Mouse (Mus musculus): ENCODE measurements around the gene Rps23. TPM values are rescaled to one million over a fixed set of nuclear protein-coding genes. Genes with fewer than 3 reads are reported as not detected.
"Not testable (repeated sequence)": the region's sequence is repeated elsewhere in the genome, so short reads cannot be mapped to it uniquely, and the experiment has no call there.

Gene Rps23
- polyA plus RNA-seq, 1 experiment: 333 TPM

DNA sequence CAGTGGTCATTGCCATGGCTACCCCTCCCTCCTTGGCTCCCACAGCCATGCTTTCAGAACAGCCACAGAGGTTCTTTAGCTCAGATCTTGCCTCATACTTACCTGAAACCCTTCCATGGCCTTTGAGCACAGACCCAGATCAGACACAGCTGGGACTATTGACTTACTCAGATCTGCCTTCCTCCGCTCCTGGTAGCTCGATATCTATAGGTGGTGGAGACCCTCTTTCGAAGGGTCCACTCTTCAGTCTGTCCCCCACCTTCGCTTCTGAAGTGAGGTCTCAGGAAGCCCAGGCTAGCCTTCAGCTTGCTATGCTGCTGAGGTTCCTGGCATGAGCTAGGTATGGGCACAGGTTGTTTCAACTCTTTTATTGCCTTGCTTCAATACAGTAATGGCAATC, 8.0 kb upstream of the Rps23 start:
- TF ChIP-seq POLR2A (IDR thresholded peaks at IDR 0.05; ENCODE audit: control insufficient read depth, extremely low read depth, insufficient read depth, low read length, poor library complexity): no peak
- no peak for TF ChIP-seq CTCF (IDR thresholded peaks at IDR 0.05; ENCODE audit: borderline replicate concordance, control insufficient read depth, extremely low read depth, insufficient read depth, low read length, poor library complexity)
- H3K36me3 ChIP-seq (ENCODE audit: control insufficient read depth, insufficient read depth, low read length): no peaks in the 10 kb centered on the region
- no peak overlapping the region for H3K27ac ChIP-seq (ENCODE audit: control insufficient read depth, insufficient read depth, low read length)
- no peaks in the 10 kb centered on the region for H3K27me3 ChIP-seq (ENCODE audit: control insufficient read depth, insufficient read depth, low read length)
- 93% methylated on average over 4 of the region's 4 CpGs for WGBS
- no peak overlapping the region for H3K4me3 ChIP-seq (ENCODE audit: control insufficient read depth, insufficient read depth, low read length)
- H3K4me1 ChIP-seq (replicated peaks; ENCODE audit: control insufficient read depth, insufficient read depth, low read length): no peaks in the 10 kb centered on the region
- no peak for DNase-seq

DNA sequence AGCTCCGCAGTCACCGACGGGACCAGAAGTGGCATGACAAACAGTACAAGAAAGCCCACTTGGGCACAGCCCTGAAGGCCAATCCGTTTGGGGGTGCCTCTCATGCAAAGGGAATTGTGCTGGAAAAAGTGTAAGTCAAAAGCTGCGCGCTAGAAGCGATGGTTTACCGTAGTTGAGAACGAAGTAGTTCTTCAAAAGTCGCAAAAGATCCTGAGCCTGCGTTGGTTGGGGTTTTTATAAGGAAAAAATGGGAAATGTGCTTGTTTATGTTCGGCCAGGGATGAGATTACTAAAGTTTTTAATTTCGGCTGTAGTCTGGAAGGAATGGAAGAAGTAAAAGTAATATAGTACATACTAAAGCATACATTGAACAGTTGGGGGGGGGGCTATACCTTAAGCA, 859 bp downstream of the Rps23 start:
- Histone ChIP-seq H3K36me3 (ENCODE audit: control insufficient read depth, insufficient read depth, low read length) (peaks cover 27% of the 10 kb centered on the region), H3K4me3 (ENCODE audit: control insufficient read depth, insufficient read depth, low read length) (peak overlapping the region; percentile 71), H3K27ac (ENCODE audit: control insufficient read depth, insufficient read depth, low read length) (peak overlapping the region; percentile 28; the same call in 1 of the 2 replicates)
- WGBS: under 1% methylated on average over 13 of the region's 13 CpGs
- H3K4me1 ChIP-seq (replicated peaks; ENCODE audit: control insufficient read depth, insufficient read depth, low read length); DNase-seq; H3K27me3 ChIP-seq (ENCODE audit: control insufficient read depth, insufficient read depth, low read length): not testable (repeated sequence)

- Histone ChIP-seq H3K36me3 (ENCODE audit: control insufficient read depth, insufficient read depth, low read length) (peaks cover 29% of the 10 kb centered on the region), H3K4me1 (replicated peaks; ENCODE audit: control insufficient read depth, insufficient read depth, low read length) (no peaks in the 10 kb centered on the region), H3K4me3 (ENCODE audit: control insufficient read depth, insufficient read depth, low read length) (no peak overlapping the region), H3K27ac (ENCODE audit: control insufficient read depth, insufficient read depth, low read length) (no peak overlapping the region), H3K27me3 (ENCODE audit: control insufficient read depth, insufficient read depth, low read length) (no peaks in the 10 kb centered on the region)
- DNase-seq: no peak
- WGBS: 46% methylated on average over 9 of the region's 9 CpGs
- no peak for TF ChIP-seq CTCF (IDR thresholded peaks at IDR 0.05; ENCODE audit: borderline replicate concordance, control insufficient read depth, extremely low read depth, insufficient read depth, low read length, poor library complexity)
- TF ChIP-seq POLR2A (IDR thresholded peaks at IDR 0.05; ENCODE audit: control insufficient read depth, extremely low read depth, insufficient read depth, low read length, poor library complexity): no peak
Observed at GRCm38 (mm10) chr13:90924072-90924471, 1.3 kb downstream of the Rps23 start.

- no peaks in the 10 kb centered on the region for H3K4me1 ChIP-seq (replicated peaks; ENCODE audit: control insufficient read depth, insufficient read depth, low read length)
- no peak for DNase-seq
- WGBS: 95% methylated on average over 5 of the region's 5 CpGs
- H3K27me3 ChIP-seq (ENCODE audit: control insufficient read depth, insufficient read depth, low read length): no peaks in the 10 kb centered on the region
- peaks cover 29% of the 10 kb centered on the region for H3K36me3 ChIP-seq (ENCODE audit: control insufficient read depth, insufficient read depth, low read length)
- TF ChIP-seq CTCF (IDR thresholded peaks at IDR 0.05; ENCODE audit: borderline replicate concordance, control insufficient read depth, extremely low read depth, insufficient read depth, low read length, poor library complexity) (no peak), POLR2A (IDR thresholded peaks at IDR 0.05; ENCODE audit: control insufficient read depth, extremely low read depth, insufficient read depth, low read length, poor library complexity) (no peak)
- H3K4me3 ChIP-seq (ENCODE audit: control insufficient read depth, insufficient read depth, low read length): no peak overlapping the region
- no peak overlapping the region for H3K27ac ChIP-seq (ENCODE audit: control insufficient read depth, insufficient read depth, low read length)
Observed at GRCm38 (mm10) chr13:90925191-90925590, 2.4 kb downstream of the Rps23 start.

GRCm38 (mm10) chr13:90926125-90926765, 3.5 kb downstream of the Rps23 start:
- H3K4me3 ChIP-seq (ENCODE audit: control insufficient read depth, insufficient read depth, low read length): no peak overlapping the region
- no peak overlapping the region for H3K27ac ChIP-seq (ENCODE audit: control insufficient read depth, insufficient read depth, low read length)
- H3K4me1 ChIP-seq (replicated peaks; ENCODE audit: control insufficient read depth, insufficient read depth, low read length): no peaks in the 10 kb centered on the region
- TF ChIP-seq CTCF (IDR thresholded peaks at IDR 0.05; ENCODE audit: borderline replicate concordance, control insufficient read depth, extremely low read depth, insufficient read depth, low read length, poor library complexity): no peak
- TF ChIP-seq POLR2A (IDR thresholded peaks at IDR 0.05; ENCODE audit: control insufficient read depth, extremely low read depth, insufficient read depth, low read length, poor library complexity): no peak
- WGBS: 91% methylated on average over 7 of the region's 7 CpGs
- peaks cover 29% of the 10 kb centered on the region for H3K36me3 ChIP-seq (ENCODE audit: control insufficient read depth, insufficient read depth, low read length)
- no peaks in the 10 kb centered on the region for H3K27me3 ChIP-seq (ENCODE audit: control insufficient read depth, insufficient read depth, low read length)
- DNase-seq: no peak

DNA sequence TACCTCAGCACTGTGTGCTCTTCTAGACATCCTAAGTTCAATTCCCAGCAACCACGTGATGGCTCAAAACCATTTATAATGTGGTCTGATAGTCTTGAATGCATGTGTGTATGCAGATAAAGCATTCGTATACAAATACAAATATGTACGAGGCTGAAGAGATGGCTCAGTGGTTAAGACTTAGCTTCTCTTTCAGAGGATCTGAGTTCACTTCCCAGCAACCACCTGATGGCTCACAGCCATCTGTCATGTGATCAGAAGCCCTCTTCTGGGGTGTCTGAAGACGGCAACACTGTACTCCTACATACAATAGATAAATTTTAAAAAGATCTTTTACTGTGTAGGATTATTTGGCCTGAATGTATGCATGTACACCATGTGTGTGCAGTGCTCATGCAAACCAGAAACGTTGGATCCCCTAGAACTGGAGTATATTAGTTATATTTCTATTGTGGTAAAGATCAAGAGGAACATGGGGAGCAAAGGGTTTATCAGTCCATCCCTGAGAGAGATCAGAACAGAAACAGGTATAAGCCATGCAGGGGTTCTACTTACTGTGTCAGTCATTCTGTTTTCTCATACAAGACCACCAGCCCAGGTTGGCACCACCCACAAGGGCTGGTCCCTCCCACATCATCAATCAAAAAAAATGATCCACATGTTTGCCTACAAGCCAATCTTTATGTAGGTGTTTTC, 4.3 kb downstream of the Rps23 start:
- H3K4me3 ChIP-seq (ENCODE audit: control insufficient read depth, insufficient read depth, low read length): no peak overlapping the region
- H3K27me3 ChIP-seq (ENCODE audit: control insufficient read depth, insufficient read depth, low read length): no peaks in the 10 kb centered on the region
- H3K4me1 ChIP-seq (replicated peaks; ENCODE audit: control insufficient read depth, insufficient read depth, low read length): no peaks in the 10 kb centered on the region
- H3K27ac ChIP-seq (ENCODE audit: control insufficient read depth, insufficient read depth, low read length): no peak overlapping the region
- WGBS: 76% methylated on average over 5 of the region's 5 CpGs
- TF ChIP-seq POLR2A (IDR thresholded peaks at IDR 0.05; ENCODE audit: control insufficient read depth, extremely low read depth, insufficient read depth, low read length, poor library complexity) (no peak), CTCF (IDR thresholded peaks at IDR 0.05; ENCODE audit: borderline replicate concordance, control insufficient read depth, extremely low read depth, insufficient read depth, low read length, poor library complexity) (no peak)
- DNase-seq: no peak
- peaks cover 29% of the 10 kb centered on the region for H3K36me3 ChIP-seq (ENCODE audit: control insufficient read depth, insufficient read depth, low read length)

GRCm38 (mm10) chr13:90928266-90928665, 5.5 kb downstream of the Rps23 start:
- H3K36me3 ChIP-seq (ENCODE audit: control insufficient read depth, insufficient read depth, low read length): peaks cover 29% of the 10 kb centered on the region
- not testable (repeated sequence) for H3K4me1 ChIP-seq (replicated peaks; ENCODE audit: control insufficient read depth, insufficient read depth, low read length); H3K4me3 ChIP-seq (ENCODE audit: control insufficient read depth, insufficient read depth, low read length); DNase-seq; H3K27me3 ChIP-seq (ENCODE audit: control insufficient read depth, insufficient read depth, low read length); H3K27ac ChIP-seq (ENCODE audit: control insufficient read depth, insufficient read depth, low read length)
- WGBS: 85% methylated on average over 9 of the region's 10 CpGs

Data from thymus, adult 2 months (tissue).